Mouse (Mus musculus) midbrain, embryonic 14.5 days (tissue): ENCODE data around the gene Gm13696. TPM values are rescaled to one million over a fixed set of nuclear protein-coding genes. Genes with fewer than 3 reads are reported as not detected.
"Not testable (repeated sequence)": the region's sequence is repeated elsewhere in the genome, so short reads cannot be mapped to it uniquely, and the experiment has no call there.

Source experiments
- ATAC-seq: fragments of 200-750 bp; cut with Nextera tagmentation; 2 replicates; pipeline ENCODE4 v1.8.0; 2017; ENCODE audit warnings: moderate number of reproducible peaks, moderate library complexity; ENCODE audit not compliant: low FRiP score, low TSS enrichment
- DNase-seq: peaks from one replicate; pipeline ENCODE4 v3.0.0-alpha.2; 2015
- H3K27ac ChIP-seq: fragments of 300-500 bp; sonication (generic); replicated peaks from 2 replicates; pipeline ENCODE4 v1.5.1; 2014; ENCODE audit warnings: mild to moderate bottlenecking, low read depth, low read length, moderate library complexity
- H3K27me3 ChIP-seq: fragments of 300-500 bp; sonication (generic); 2 replicates; pipeline ENCODE4 v1.6.1; 2014; ENCODE audit warnings: low read length, control low read depth, mixed read lengths; ENCODE audit not compliant: control insufficient read depth, insufficient read depth
- H3K36me3 ChIP-seq: fragments of 300-500 bp; sonication (generic); 2 replicates; pipeline ENCODE4 v1.6.1; 2014; ENCODE audit warnings: low read length, control low read depth; ENCODE audit not compliant: control insufficient read depth, insufficient read depth
- H3K4me1 ChIP-seq: fragments of 300-500 bp; sonication (generic); 2 replicates; pipeline ENCODE4 v1.6.1; 2014; ENCODE audit warnings: mild to moderate bottlenecking, antibody characterized with exemption, low read length, control low read depth; ENCODE audit not compliant: control insufficient read depth, insufficient read depth
- H3K4me2 ChIP-seq: fragments of 300-500 bp; sonication (generic); 2 replicates; pipeline ENCODE4 v1.6.1; 2014; ENCODE audit warnings: mild to moderate bottlenecking, low read length, moderate library complexity
- H3K4me3 ChIP-seq: fragments of 300-500 bp; sonication (generic); replicated peaks from 2 replicates; pipeline ENCODE4 v1.5.1; 2014; ENCODE audit warnings: low read depth, low read length
- H3K9ac ChIP-seq: fragments of 300-500 bp; sonication (generic); replicated peaks from 2 replicates; pipeline ENCODE4 v1.6.1; 2014; ENCODE audit warnings: mild to moderate bottlenecking, low read length, moderate library complexity
- H3K9me3 ChIP-seq: fragments of 300-500 bp; sonication (generic); 2 replicates; pipeline ENCODE4 v1.6.1; 2016; ENCODE audit warnings: low read length, control low read depth, mixed read lengths; ENCODE audit not compliant: control insufficient read depth
- WGBS: fragments of 180-500 bp; shearing (Covaris S2); extraction: QIAGEN DNeasy Blood & Tissue Kit; methylation state at CpG from one replicate; pipeline ENCODE4 v1.1.7; 2014; 5-methylcytosine and 5-hydroxymethylcytosine counted together
- polyA plus RNA-seq: library from polyadenylated mRNA; unstranded; fragments of >200 nt; fragmentation: Nextera tagmentation; extraction: Ambion mirVana; gene quantifications from 2 replicates; pipeline ENCODE4 v1.2.1, GENCODE M21; 2014

Gm13696 gene
- polyA plus RNA-seq, 1 experiment from 2014 or later, result not detected

- no CpG with 5 or more reads among the region's 6 CpGs for WGBS
- not testable (repeated sequence) for H3K4me2 ChIP-seq, H3K9me3 ChIP-seq
These were observed 11.5 kb downstream of the Gm13696 start, which contains the start of gene Gm13697 for GRCm38 (mm10) chr2:83984443-83984842. Gene Gm13697 (plus strand): TSS chr2:83984743.

GRCm38 (mm10) chr2:83990253-83990652 is 17.3 kb downstream of the Gm13696 start, which contains the start of gene Gm13691:
Gene Gm13691 (plus strand): TSS chr2:83990553.
- WGBS, result no CpG with 5 or more reads among the region's 6 CpGs
- not testable (repeated sequence) for DNase-seq, H3K4me1 ChIP-seq, ATAC-seq, H3K27ac ChIP-seq, H3K36me3 ChIP-seq, H3K4me3 ChIP-seq, H3K9ac ChIP-seq, H3K9me3 ChIP-seq, H3K27me3 ChIP-seq, H3K4me2 ChIP-seq

More at GRCm38 (mm10) chr2:83984443-83984842, 11.5 kb downstream of the Gm13696 start, which contains the start of gene Gm13697:
- H3K27me3 ChIP-seq, H3K9ac ChIP-seq, H3K36me3 ChIP-seq, H3K27ac ChIP-seq, H3K4me1 ChIP-seq, H3K4me3 ChIP-seq, DNase-seq, ATAC-seq: not testable (repeated sequence)

GRCm38 (mm10) chr2:83993639-83994255 is 20.8 kb downstream of the Gm13696 start:
- not testable (repeated sequence) for H3K4me1 ChIP-seq, H3K9me3 ChIP-seq, H3K4me3 ChIP-seq, H3K9ac ChIP-seq, H3K27me3 ChIP-seq, H3K27ac ChIP-seq, ATAC-seq, H3K36me3 ChIP-seq, H3K4me2 ChIP-seq, DNase-seq
- 75% methylated on average over 7 of the region's 9 CpGs for WGBS

- H3K9me3 ChIP-seq, ATAC-seq, H3K27ac ChIP-seq, H3K27me3 ChIP-seq, H3K4me2 ChIP-seq, H3K9ac ChIP-seq, H3K36me3 ChIP-seq, H3K4me1 ChIP-seq, DNase-seq, H3K4me3 ChIP-seq: not testable (repeated sequence)
- no CpG with 5 or more reads among the region's 3 CpGs for WGBS
These were observed 21.6 kb downstream of the Gm13696 start for GRCm38 (mm10) chr2:83994526-83994925.

DNA sequence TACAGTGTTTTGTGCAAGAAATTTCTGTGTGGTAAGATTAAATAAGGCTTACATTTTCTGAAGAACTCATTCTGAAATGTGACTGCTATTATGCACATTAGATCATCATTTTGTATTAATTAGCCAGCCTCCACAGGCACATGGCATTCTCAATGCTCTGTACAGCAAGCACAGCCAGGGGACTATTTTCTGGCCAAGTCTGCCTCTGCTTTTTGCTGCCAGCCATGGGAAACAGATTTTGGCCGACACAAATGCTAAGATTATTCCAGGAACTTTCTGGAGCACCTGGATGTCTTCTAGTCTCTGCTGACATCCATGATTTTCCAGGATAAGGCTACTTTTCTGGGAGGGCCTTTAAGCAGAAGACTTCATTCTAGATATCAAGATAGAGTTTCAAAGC is 36.0 kb downstream of the Gm13696 start:
- ATAC-seq, result no peak
- no peak for DNase-seq

GRCm38 (mm10) chr2:84009818-84010217 is 36.9 kb downstream of the Gm13696 start:
- no peaks in the 10 kb centered on the region for H3K36me3 ChIP-seq
- H3K4me1 ChIP-seq, result no peaks in the 10 kb centered on the region
- H3K4me2 ChIP-seq, result no peak overlapping the region
- no peaks in the 10 kb centered on the region for H3K9me3 ChIP-seq
- DNase-seq (no peak), ATAC-seq (no peak)
- no peaks in the 10 kb centered on the region for H3K27me3 ChIP-seq
- H3K27ac ChIP-seq, result no peak overlapping the region
- H3K9ac ChIP-seq, result no peak overlapping the region
- no peak overlapping the region for H3K4me3 ChIP-seq
- 86% methylated on average over 3 of the region's 3 CpGs for WGBS

More for the DNA sequence above, 36.0 kb downstream of the Gm13696 start:
- no peaks in the 10 kb centered on the region for H3K4me1 ChIP-seq
- H3K36me3 ChIP-seq, result no peaks in the 10 kb centered on the region
- H3K9me3 ChIP-seq, result no peaks in the 10 kb centered on the region
- H3K27ac ChIP-seq, result no peak overlapping the region
- H3K27me3 ChIP-seq, result no peaks in the 10 kb centered on the region
- H3K9ac ChIP-seq, result no peak overlapping the region
- H3K4me3 ChIP-seq, result no peak overlapping the region
- WGBS, result 70% methylated on average over 1 of the region's 1 CpGs
- H3K4me2 ChIP-seq, result no peak overlapping the region

- Histone ChIP-seq H3K9ac (no peak overlapping the region), H3K4me1 (no peaks in the 10 kb centered on the region), H3K36me3 (no peaks in the 10 kb centered on the region), H3K4me2 (no peak overlapping the region), H3K9me3 (no peaks in the 10 kb centered on the region), H3K27me3 (no peaks in the 10 kb centered on the region), H3K4me3 (no peak overlapping the region), H3K27ac (no peak overlapping the region)
- no peak for ATAC-seq
- no peak for DNase-seq
- 84% methylated on average over 6 of the region's 6 CpGs for WGBS
These were observed 41.6 kb downstream of the Gm13696 start for GRCm38 (mm10) chr2:84014572-84014971.

GRCm38 (mm10) chr2:84016291-84016690 is 43.4 kb downstream of the Gm13696 start:
- 78% methylated on average over 5 of the region's 5 CpGs for WGBS
- not testable (repeated sequence) for H3K4me3 ChIP-seq, H3K4me2 ChIP-seq, H3K27ac ChIP-seq, H3K4me1 ChIP-seq, H3K27me3 ChIP-seq, H3K36me3 ChIP-seq, DNase-seq, ATAC-seq, H3K9me3 ChIP-seq, H3K9ac ChIP-seq

- WGBS, result 84% methylated on average over 3 of the region's 3 CpGs
- ATAC-seq, result no peak
- no peak overlapping the region for H3K27ac ChIP-seq
- no peak for DNase-seq
- no peak overlapping the region for H3K4me3 ChIP-seq
- H3K9ac ChIP-seq, result no peak overlapping the region
- H3K27me3 ChIP-seq, result no peaks in the 10 kb centered on the region
- no peaks in the 10 kb centered on the region for H3K36me3 ChIP-seq
- no peaks in the 10 kb centered on the region for H3K4me1 ChIP-seq
- H3K4me2 ChIP-seq, result no peak overlapping the region
- no peaks in the 10 kb centered on the region for H3K9me3 ChIP-seq
These were observed 45.4 kb downstream of the Gm13696 start for GRCm38 (mm10) chr2:84018330-84018729.
